Mouse (Mus musculus): ENCODE results near the gene Il12a.

DNA sequence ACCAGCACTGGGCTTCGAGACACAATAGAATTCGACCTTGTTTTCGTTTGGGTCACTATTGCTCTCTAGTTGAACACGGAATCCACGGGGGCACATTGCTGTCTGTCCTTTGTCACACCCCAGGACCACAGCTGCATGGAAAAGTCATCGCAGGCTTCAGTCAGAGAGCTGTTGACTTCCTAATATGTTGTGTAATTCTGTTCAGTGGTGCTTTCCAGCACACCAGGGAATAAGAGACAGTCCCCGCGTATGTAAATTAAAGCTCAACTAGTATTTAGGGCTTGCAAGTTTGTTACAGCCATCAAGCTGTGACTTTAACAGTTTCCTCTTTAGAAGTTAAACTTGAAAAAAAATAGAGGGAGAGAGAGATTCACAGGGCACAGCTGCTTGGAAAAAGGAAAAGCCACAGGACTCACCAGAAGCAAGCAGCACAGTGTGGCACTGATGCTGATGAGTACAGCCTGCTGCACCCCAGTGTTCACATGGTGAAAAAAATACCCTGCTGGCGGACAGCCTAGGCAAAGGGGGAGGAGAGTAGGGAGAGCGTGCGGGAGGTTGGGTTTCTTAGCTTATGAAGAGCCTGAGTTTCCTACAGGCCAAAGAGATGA lies 3.1 kb downstream of the Il12a start:
- TF ChIP-seq GATA1 (IDR thresholded peaks at IDR 0.05; ENCODE audit: borderline replicate concordance, low read length) (no peak), FLI1 (IDR thresholded peaks at IDR 0.05; ENCODE audit: low read length) (no peak)
